Mouse (Mus musculus): ENCODE data around the gene Klhdc3.

DNA sequence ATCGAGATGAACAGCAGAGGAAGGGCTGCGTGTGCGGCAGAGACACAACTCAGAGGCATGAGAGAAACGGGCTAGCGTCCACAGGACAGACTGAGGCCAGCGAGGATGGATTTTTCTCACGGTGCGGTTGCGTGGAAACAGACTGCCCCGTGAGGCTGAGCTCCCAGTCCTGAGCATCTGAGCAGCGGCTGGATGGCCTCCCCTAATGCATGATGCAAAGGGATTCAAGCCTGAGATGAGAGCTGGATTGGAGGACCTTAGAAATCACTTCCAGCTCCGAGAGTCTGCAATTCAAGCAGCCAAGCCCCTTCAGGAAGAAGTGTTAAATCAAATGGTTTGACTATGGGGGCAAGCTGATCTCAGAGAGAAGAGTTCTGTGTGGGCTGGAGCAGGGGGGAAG lies 20.8 kb upstream of the Klhdc3 start:
- TF ChIP-seq CTCF (IDR thresholded peaks at IDR 0.05; ENCODE audit: borderline replicate concordance, insufficient read depth, low read length) = no peak
- TF ChIP-seq POLR2A (IDR thresholded peaks at IDR 0.05; ENCODE audit: low read depth, low read length) = no peak
